ENCODE assay signal across 8 mouse cellular contexts in genomic region chr4:48586099-48586821, GRCm38 (mm10). TPM values are rescaled to one million over a fixed set of nuclear protein-coding genes. Genes with fewer than 3 reads are reported as not detected.
DNase-seq lines count a peak whose midpoint lies in the region; ATAC-seq and TF ChIP-seq lines count a peak whose summit lies in the region.

No protein-coding gene starts in this region.

- H3K9ac ChIP-seq in forebrain, embryonic 12.5 days: peak overlapping the region; percentile 99
- peak overlapping the region; percentile 74 for H3K9ac ChIP-seq in intestine, postnatal 0 days (ENCODE audit: low read depth, low read length)
- H3K9ac ChIP-seq in lung, postnatal 0 days (replicated peaks; ENCODE audit: low read depth): peak overlapping the region; percentile 71

- TF ChIP-seq CTCF in Patski (IDR thresholded peaks at IDR 0.05): no peak
- TF ChIP-seq CTCF in intestine, postnatal 0 days (IDR thresholded peaks at IDR 0.05; ENCODE audit: low read depth): peak; percentile 29; the same call in 1 of the 2 replicates
- TF ChIP-seq CTCF in lung, postnatal 0 days (IDR thresholded peaks at IDR 0.05): peak; percentile 35; the same call in 1 of the 2 replicates

- POLR2A ChIA-PET in Patski (lab: Charles Lee): interaction anchor here (0.6 to 1.0 kb wide), 2 partner anchors 24 to 46 kb away, joined by 3 to 4 read pairs; partner anchors contain the start of gene Msantd3

- H3K4me3 ChIP-seq in forebrain, embryonic 12.5 days (replicated peaks): peak overlapping the region; percentile 96
- peak overlapping the region; percentile 79 for H3K4me3 ChIP-seq in intestine, postnatal 0 days (ENCODE audit: low read depth, low read length)
- peak overlapping the region; percentile 74 for H3K4me3 ChIP-seq in lung, postnatal 0 days (ENCODE audit: low read depth, low read length)

- peaks cover 40% of the 10 kb centered on the region for H3K4me1 ChIP-seq in forebrain, embryonic 12.5 days
- no peaks in the 10 kb centered on the region for H3K4me1 ChIP-seq in intestine, postnatal 0 days (replicated peaks; ENCODE audit: control insufficient read depth, insufficient read depth, low read length)
- H3K4me1 ChIP-seq in lung, postnatal 0 days (ENCODE audit: insufficient read depth, low read depth, low read length): peaks cover 3% of the 10 kb centered on the region; the same call in 1 of the 2 replicates

- intact Hi-C loops in left cerebral cortex, postnatal 36 days (cut with DNase I): loop anchor here (5.0 kb wide), 2 partner anchors 44 to 96 kb away; no protein-coding TSS in a partner anchor

- WGBS in forebrain, embryonic 12.5 days: 0% methylated on average over 12 of the region's 12 CpGs
- 12% methylated on average over 12 of the region's 12 CpGs for WGBS in intestine, postnatal 0 days
- WGBS in lung, postnatal 0 days: 3% methylated on average over 12 of the region's 12 CpGs

- no peaks in the 10 kb centered on the region for H3K9me3 ChIP-seq in forebrain, embryonic 12.5 days
- H3K9me3 ChIP-seq in intestine, postnatal 0 days (ENCODE audit: control insufficient read depth): no peaks in the 10 kb centered on the region
- H3K9me3 ChIP-seq in lung, postnatal 0 days (ENCODE audit: low read length): no peaks in the 10 kb centered on the region

- ATAC-seq in frontal cortex, adult (ENCODE audit: low TSS enrichment): peak; percentile 10; the same call in 1 of the 2 replicates
- peak; percentile 61 for ATAC-seq in Patski
- peak; percentile 37 for ATAC-seq in forebrain, embryonic 12.5 days (ENCODE audit: low FRiP score)
- ATAC-seq in intestine, postnatal 0 days: peak; percentile 30
- peak; percentile 20; the same call in 1 of the 2 replicates for ATAC-seq in lung, postnatal 0 days

- in situ Hi-C loops in Patski (cut with MboI; ENCODE audit: low pct_unique_long_range_greater_than_20kb): no loop called here

- DNase-seq in frontal cortex, adult 2 months (ENCODE audit: extremely low spot score in 1 of 2, low spot score in 1 of 2): no peak
- DNase-seq in Patski (ENCODE audit: low read depth, low spot score): no peak
- peak; percentile 41 for DNase-seq in lung, postnatal 0 days (ENCODE audit: low spot score)
- peak; percentile 79 for DNase-seq in retina, embryonic 14.5 days (ENCODE audit: low spot score)
- no peak for DNase-seq in left cerebral cortex, postnatal 36 days (ENCODE audit: low spot score in 2 of 2)

- peak overlapping the region; percentile 99 for H3K27ac ChIP-seq in forebrain, embryonic 12.5 days
- no peak overlapping the region for H3K27ac ChIP-seq in intestine, postnatal 0 days (ENCODE audit: low read depth, low read length)
- H3K27ac ChIP-seq in lung, postnatal 0 days (ENCODE audit: low read length): peak overlapping the region; percentile 79

- no peaks in the 10 kb centered on the region for H3K27me3 ChIP-seq in Patski
- H3K27me3 ChIP-seq in forebrain, embryonic 12.5 days: no peaks in the 10 kb centered on the region
- no peaks in the 10 kb centered on the region for H3K27me3 ChIP-seq in intestine, postnatal 0 days (replicated peaks; ENCODE audit: control insufficient read depth, insufficient read depth, low read length)
- no peaks in the 10 kb centered on the region for H3K27me3 ChIP-seq in lung, postnatal 0 days (replicated peaks; ENCODE audit: insufficient read depth, low read length)

- CTCF ChIA-PET in Patski (lab: Charles Lee): interaction anchor here (0.6 to 0.9 kb wide), 2 partner anchors 25 to 29 kb away, joined by 3 read pairs; no protein-coding TSS in a partner anchor

- H3K36me3 ChIP-seq in forebrain, embryonic 12.5 days (replicated peaks): 0 out of 2 replicates have a peak, but pooled peaks cover 2% of the 10 kb centered on the region
- H3K36me3 ChIP-seq in intestine, postnatal 0 days (ENCODE audit: control insufficient read depth, insufficient read depth): no peaks in the 10 kb centered on the region
- no peaks in the 10 kb centered on the region for H3K36me3 ChIP-seq in lung, postnatal 0 days (ENCODE audit: insufficient read depth, low read length)

- peak overlapping the region; percentile 88 for H3K4me2 ChIP-seq in forebrain, embryonic 12.5 days
- H3K4me2 ChIP-seq in intestine, postnatal 0 days (replicated peaks; ENCODE audit: low read depth): peak overlapping the region; percentile 96
- H3K4me2 ChIP-seq in lung, postnatal 0 days (replicated peaks; ENCODE audit: low read depth, low read length): peak overlapping the region; percentile 71

- no peak for TF ChIP-seq EP300 in lung, postnatal 0 days (IDR thresholded peaks at IDR 0.05)

RNA-seq across cellular contexts. Expression of gene Tmeff1, which starts 1.3 kb away (rescaled TPM):
- polyA plus RNA-seq in frontal cortex, adult 2 months (2012; rRNA removed): 97.4 and 107 TPM in 2 replicates
- polyA plus RNA-seq in Patski (2021): 10.6 TPM
- polyA plus RNA-seq in forebrain, embryonic 12.5 days (2016; fragmentation: Nextera tagmentation; extraction: Ambion mirVana): 165 and 166 TPM in 2 replicates
- 7.8 and 10.2 TPM in 2 replicates for polyA plus RNA-seq in intestine, postnatal 0 days (2015; fragmentation: Nextera tagmentation; extraction: Ambion mirVana)
- polyA plus RNA-seq in lung, postnatal 0 days (2015; fragmentation: Nextera tagmentation; extraction: Ambion mirVana): 29.4 and 36.5 TPM in 2 replicates
- total RNA-seq in left cerebral cortex, postnatal 36 days (2021): 100 to 1,000 TPM; 114 to 135 TPM

RNA-seq across cellular contexts. Expression of gene Msantd3, which starts 46.5 kb away (rescaled TPM):
- 24.8 and 26.8 TPM in 2 replicates for polyA plus RNA-seq in frontal cortex, adult 2 months (2012; rRNA removed)
- 28.5 TPM for polyA plus RNA-seq in Patski (2021)
- polyA plus RNA-seq in forebrain, embryonic 12.5 days (2016; fragmentation: Nextera tagmentation; extraction: Ambion mirVana): 58.2 and 62.0 TPM in 2 replicates
- 6.8 and 7.0 TPM in 2 replicates for polyA plus RNA-seq in intestine, postnatal 0 days (2015; fragmentation: Nextera tagmentation; extraction: Ambion mirVana)
- 12.2 and 13.1 TPM in 2 replicates for polyA plus RNA-seq in lung, postnatal 0 days (2015; fragmentation: Nextera tagmentation; extraction: Ambion mirVana)
- 10 to 100 TPM; 21.2 to 24.9 TPM for total RNA-seq in left cerebral cortex, postnatal 36 days (2021)

Comparison
In these comparisons a context has a peak if more than half of its experiments do, and no peak if none do; other contexts are left out.
1. ATAC-seq: peak in every context shown above with its lines; median percentile 61 in Patski; 37 in forebrain, embryonic 12.5 days; 30 in intestine, postnatal 0 days; 20 in lung, postnatal 0 days; 10 in frontal cortex, adult.
2. DNase-seq: peak in lung, postnatal 0 days (single experiment) and retina, embryonic 14.5 days (single experiment); none in frontal cortex, adult 2 months (0 of 2), Patski (single experiment) and left cerebral cortex, postnatal 36 days (0 of 2).
3. Peak in every context shown above with its lines, with median percentiles within 50 percentile points of each other: H3K4me2 ChIP-seq, H3K4me3 ChIP-seq and H3K9ac ChIP-seq.